Mouse (Mus musculus) forebrain, embryonic 14.5 days (tissue): Measurements from ENCODE around the gene Gnas. TPM values are rescaled to one million over a fixed set of nuclear protein-coding genes. Genes with fewer than 3 reads are reported as not detected.
"Not testable (repeated sequence)": the region's sequence is repeated elsewhere in the genome, so short reads cannot be mapped to it uniquely, and the experiment has no call there.

Experiments
- ATAC-seq: fragments of 200-750 bp; cut with Nextera tagmentation; 2 replicates; pipeline ENCODE4 v1.8.0; 2017; ENCODE audit warnings: mild to moderate bottlenecking, moderate library complexity
- DNase-seq: peaks from one replicate; pipeline ENCODE4 v3.0.0-alpha.2; 2015; ENCODE audit warnings: low spot score
- H3K27ac ChIP-seq: fragments of 300-500 bp; sonication (generic); 2 replicates; pipeline ENCODE4 v1.5.1; 2014; ENCODE audit warnings: low read depth, mild to moderate bottlenecking, control low read depth, low read length, moderate library complexity
- H3K27me3 ChIP-seq: fragments of 300-500 bp; sonication (generic); replicated peaks from 2 replicates; pipeline ENCODE4 v1.6.1; 2014; ENCODE audit warnings: low read length, control low read depth, mixed read lengths; ENCODE audit not compliant: control insufficient read depth, insufficient read depth
- H3K36me3 ChIP-seq: fragments of 300-500 bp; sonication (generic); 2 replicates; pipeline ENCODE4 v1.6.1; 2014; ENCODE audit warnings: low read length, control low read depth; ENCODE audit not compliant: control insufficient read depth, insufficient read depth
- H3K4me1 ChIP-seq: fragments of 300-500 bp; sonication (generic); 2 replicates; pipeline ENCODE4 v1.6.1; 2014; ENCODE audit warnings: antibody characterized with exemption, low read length, control low read depth; ENCODE audit not compliant: control insufficient read depth, insufficient read depth
- H3K4me2 ChIP-seq: fragments of 300-500 bp; sonication (generic); 2 replicates; pipeline ENCODE4 v1.6.1; 2014; ENCODE audit warnings: mild to moderate bottlenecking, control low read depth, low read length
- H3K4me3 ChIP-seq: fragments of 300-500 bp; sonication (generic); 2 replicates; pipeline ENCODE4 v1.5.1; 2014; ENCODE audit warnings: low read depth, low read length, control low read depth
- H3K9ac ChIP-seq: fragments of 300-500 bp; sonication (generic); 2 replicates; pipeline ENCODE4 v1.6.1; 2014; ENCODE audit warnings: mild to moderate bottlenecking, low read length, control low read depth, moderate library complexity
- H3K9me3 ChIP-seq: fragments of 300-500 bp; sonication (generic); replicated peaks from 2 replicates; pipeline ENCODE4 v1.6.1; 2016; ENCODE audit warnings: low read length, control low read depth, mixed read lengths; ENCODE audit not compliant: control insufficient read depth
- WGBS: fragments of 180-500 bp; shearing (Covaris S2); extraction: QIAGEN DNeasy Blood & Tissue Kit; methylation state at CpG from one replicate; pipeline ENCODE4 v1.1.7; 2014; 5-methylcytosine and 5-hydroxymethylcytosine counted together
- polyA plus RNA-seq: library from polyadenylated mRNA; unstranded; fragments of >200 nt; fragmentation: Nextera tagmentation; extraction: Ambion mirVana; gene quantifications from 2 replicates; pipeline ENCODE4 v1.2.1, GENCODE M21; 2014

The Gnas gene
- polyA plus RNA-seq, 1 experiment from 2014 or later = 966 TPM

DNA sequence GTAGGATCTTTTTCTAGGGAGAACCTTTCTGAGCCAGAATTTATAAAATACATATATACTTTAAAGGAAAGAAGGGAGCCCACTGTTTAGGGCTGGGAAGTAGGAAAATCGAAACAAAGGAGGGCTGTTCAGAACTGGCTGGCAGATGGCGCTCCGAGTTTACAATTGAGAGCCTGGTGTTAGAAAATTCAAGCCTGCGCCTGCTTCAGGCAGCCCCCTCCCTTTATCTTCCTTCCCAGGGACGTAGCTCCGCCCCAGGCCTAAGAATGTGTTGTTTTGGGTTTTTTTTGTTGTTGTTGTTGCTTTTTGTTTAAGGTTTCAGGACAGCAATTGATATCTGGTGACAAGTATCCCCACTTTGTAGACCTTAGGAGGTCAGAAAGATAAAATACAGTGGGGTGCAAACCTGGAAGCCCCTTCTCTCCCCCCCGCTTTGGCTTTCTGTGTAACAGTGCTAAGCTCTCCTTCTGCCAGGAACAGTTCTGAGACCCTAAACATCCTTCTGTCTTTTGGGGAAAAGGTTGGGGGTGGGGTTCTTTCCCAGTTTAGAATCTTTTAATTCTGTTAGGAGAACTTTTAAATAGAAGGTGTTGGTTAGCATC is 26.9 kb downstream of the Gnas start:
- peak; percentile 90 for DNase-seq
- Histone ChIP-seq H3K27ac (no peak overlapping the region), H3K27me3 (no peaks in the 10 kb centered on the region), H3K9ac (no peak overlapping the region), H3K9me3 (no peaks in the 10 kb centered on the region), H3K4me2 (no peak overlapping the region), H3K36me3 (no peaks in the 10 kb centered on the region), H3K4me3 (no peak overlapping the region), H3K4me1 (no peaks in the 10 kb centered on the region)
- peak; percentile 88 for ATAC-seq
- whole genome bisulfite sequencing = 10% methylated on average over 7 of the region's 7 CpGs

DNA sequence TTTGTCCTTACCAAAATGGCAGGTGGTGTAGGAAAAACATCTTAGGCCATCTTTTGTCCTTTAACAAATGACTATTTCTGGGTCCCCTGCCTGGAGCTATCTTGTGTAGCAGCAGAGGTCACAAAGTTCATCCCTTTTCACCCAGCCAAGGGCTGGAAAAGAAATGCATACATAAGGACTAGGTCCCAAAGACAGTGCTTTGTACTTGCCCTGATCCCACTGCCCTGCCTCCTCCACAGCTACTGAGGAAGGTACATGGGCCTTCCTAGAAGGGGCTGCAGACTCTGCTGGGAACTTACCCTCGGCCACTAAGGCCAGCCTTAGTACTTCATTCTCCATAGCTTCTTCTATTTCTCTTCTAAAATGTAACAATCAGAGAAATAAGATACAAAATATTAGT is 27.5 kb downstream of the Gnas start:
- Histone ChIP-seq H3K9me3 (no peaks in the 10 kb centered on the region), H3K4me1 (no peaks in the 10 kb centered on the region), H3K27me3 (no peaks in the 10 kb centered on the region), H3K4me3 (no peak overlapping the region), H3K27ac (no peak overlapping the region), H3K9ac (no peak overlapping the region), H3K4me2 (no peak overlapping the region), H3K36me3 (no peaks in the 10 kb centered on the region)
- DNase-seq = no peak
- WGBS = 50% methylated on average over 1 of the region's 1 CpGs
- ATAC-seq = peak; percentile 33; the same call in 1 of the 2 replicates

DNA sequence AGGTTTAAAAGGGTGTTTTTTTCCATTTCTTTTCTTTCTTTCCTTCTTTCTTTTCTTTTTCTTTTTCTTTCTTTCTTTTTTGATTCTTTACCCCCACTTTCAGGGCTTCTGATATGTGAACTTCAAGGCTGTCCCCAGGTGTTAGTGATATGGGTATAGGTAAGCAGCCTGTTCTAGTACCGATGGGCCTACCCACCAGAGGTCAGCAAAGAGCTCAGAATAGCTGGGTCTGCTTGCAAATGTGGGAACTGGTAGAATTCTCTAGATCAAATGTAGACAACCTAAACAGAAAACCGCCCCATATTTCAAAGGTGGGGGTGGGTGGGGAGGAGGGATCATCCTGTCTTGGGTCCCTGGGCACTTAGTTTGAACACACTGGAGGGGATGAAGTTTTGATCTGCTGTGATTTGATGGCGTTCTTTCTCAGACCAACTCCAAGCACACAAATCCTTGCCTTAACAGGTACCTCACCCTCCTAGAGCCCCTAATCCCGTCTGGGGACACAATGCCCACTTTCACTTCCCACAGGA is 28.1 kb downstream of the Gnas start:
- H3K27me3 ChIP-seq = no peaks in the 10 kb centered on the region
- H3K9ac ChIP-seq = no peak overlapping the region
- peak; percentile 76 for ATAC-seq
- 17% methylated on average over 4 of the region's 4 CpGs for WGBS
- H3K9me3 ChIP-seq = no peaks in the 10 kb centered on the region
- H3K36me3 ChIP-seq = no peaks in the 10 kb centered on the region
- no peaks in the 10 kb centered on the region for H3K4me1 ChIP-seq
- DNase-seq = peak; percentile 87
- H3K27ac ChIP-seq = no peak overlapping the region
- H3K4me2 ChIP-seq = no peak overlapping the region
- no peak overlapping the region for H3K4me3 ChIP-seq

DNA sequence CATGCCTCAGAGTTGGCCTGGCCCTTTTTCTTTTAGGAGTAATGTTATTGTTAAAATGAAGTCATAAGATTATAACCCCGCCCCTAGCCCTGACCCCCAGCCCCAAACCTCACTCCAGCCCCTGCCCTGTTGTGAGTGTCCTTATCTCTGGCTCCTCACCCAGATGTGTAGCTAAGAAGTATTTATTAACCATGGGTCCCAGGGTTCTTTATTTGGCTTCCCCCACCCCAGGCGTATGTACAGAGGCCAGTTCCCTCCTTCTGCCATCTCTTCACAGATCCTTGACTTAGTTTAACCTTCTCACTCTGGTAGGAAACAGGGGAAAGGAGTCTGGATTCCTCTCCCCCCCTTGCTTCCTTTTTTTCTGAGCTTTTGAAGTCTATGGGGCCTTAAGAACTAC is 28.5 kb downstream of the Gnas start:
- no peak overlapping the region for H3K27ac ChIP-seq
- H3K4me3 ChIP-seq = no peak overlapping the region
- 89% methylated on average over 2 of the region's 2 CpGs for WGBS
- no peaks in the 10 kb centered on the region for H3K36me3 ChIP-seq
- DNase-seq = no peak
- no peak overlapping the region for H3K4me2 ChIP-seq
- no peak overlapping the region for H3K9ac ChIP-seq
- H3K9me3 ChIP-seq = no peaks in the 10 kb centered on the region
- no peaks in the 10 kb centered on the region for H3K27me3 ChIP-seq
- peak; percentile 16; the same call in 1 of the 2 replicates for ATAC-seq
- H3K4me1 ChIP-seq = no peaks in the 10 kb centered on the region

DNA sequence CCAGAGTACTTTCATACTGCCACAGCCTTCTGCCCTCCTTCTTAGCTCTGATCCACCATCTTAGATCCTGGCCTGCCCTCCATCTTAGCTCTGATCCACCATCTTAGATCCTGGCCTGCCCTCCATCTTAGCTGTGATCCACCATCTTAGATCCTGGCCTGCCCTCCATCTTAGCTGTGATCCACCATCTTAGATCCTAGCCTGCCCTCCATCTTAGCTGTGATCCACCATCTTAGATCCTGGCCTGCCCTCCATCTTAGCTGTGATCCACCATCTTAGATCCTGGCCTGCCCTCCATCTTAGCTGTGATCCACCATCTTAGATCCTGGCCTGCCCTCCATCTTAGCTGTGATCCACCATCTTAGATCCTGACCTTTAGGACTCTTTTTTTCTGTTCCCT is 31.3 kb downstream of the Gnas start:
- H3K27me3 ChIP-seq, H3K27ac ChIP-seq, H3K9ac ChIP-seq, H3K36me3 ChIP-seq, H3K4me3 ChIP-seq, H3K9me3 ChIP-seq, H3K4me2 ChIP-seq, DNase-seq, H3K4me1 ChIP-seq, ATAC-seq: not testable (repeated sequence)

DNA sequence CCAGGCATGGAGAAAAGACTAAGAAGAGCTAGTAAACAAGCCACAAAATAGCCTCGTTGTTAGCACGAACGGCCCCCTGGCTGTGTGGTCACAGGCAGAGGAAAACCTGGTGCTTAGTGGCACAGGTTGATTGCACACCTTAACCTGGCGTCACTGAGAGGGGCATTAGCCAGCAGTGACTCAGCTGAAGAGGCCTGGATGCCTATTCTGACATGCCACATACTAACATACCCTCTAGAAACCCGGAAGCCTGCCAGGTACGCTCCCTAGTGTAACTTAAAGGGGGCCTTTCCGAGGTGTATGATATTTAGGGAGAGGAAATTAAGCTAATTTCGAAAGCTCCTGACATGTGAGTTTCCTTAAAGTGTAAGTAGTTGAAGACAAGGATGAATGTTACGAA is 32.5 kb downstream of the Gnas start:
- no peak for DNase-seq
- no peaks in the 10 kb centered on the region for H3K9me3 ChIP-seq
- H3K27me3 ChIP-seq = no peaks in the 10 kb centered on the region
- no peaks in the 10 kb centered on the region for H3K4me1 ChIP-seq
- H3K27ac ChIP-seq = no peak overlapping the region
- no peak overlapping the region for H3K9ac ChIP-seq
- H3K4me3 ChIP-seq = no peak overlapping the region
- H3K36me3 ChIP-seq = no peaks in the 10 kb centered on the region
- WGBS = 86% methylated on average over 9 of the region's 9 CpGs
- no peak overlapping the region for H3K4me2 ChIP-seq
- ATAC-seq = no peak

DNA sequence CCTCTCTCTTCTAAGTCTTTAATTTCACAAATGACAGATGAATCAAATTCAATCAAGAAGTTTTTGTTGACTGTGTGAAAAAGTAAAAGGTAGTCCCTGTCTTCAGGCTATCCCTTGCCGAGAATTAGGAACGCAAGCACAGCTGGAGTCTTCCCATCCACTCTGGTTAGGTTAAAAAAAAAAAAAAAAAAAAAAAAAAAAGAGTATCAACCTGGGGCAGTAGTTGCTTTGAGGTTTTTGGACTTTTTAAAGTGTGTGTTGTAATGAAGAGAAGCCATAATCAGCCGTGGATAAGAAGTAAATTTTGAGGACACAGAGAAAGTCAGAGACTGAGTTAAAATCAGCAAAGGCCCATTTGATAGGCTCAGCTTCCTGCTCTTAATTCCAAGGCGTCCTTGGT is 41.9 kb downstream of the Gnas start:
- Histone ChIP-seq H3K36me3 (no peaks in the 10 kb centered on the region), H3K4me1 (peaks cover 7% of the 10 kb centered on the region), H3K9ac (no peak overlapping the region), H3K9me3 (no peaks in the 10 kb centered on the region), H3K27ac (no peak overlapping the region), H3K27me3 (no peaks in the 10 kb centered on the region), H3K4me2 (peak overlapping the region; percentile 74; the same call in 1 of the 2 replicates), H3K4me3 (no peak overlapping the region)
- 65% methylated on average over 4 of the region's 4 CpGs for WGBS
- no peak for ATAC-seq
- DNase-seq = no peak

DNA sequence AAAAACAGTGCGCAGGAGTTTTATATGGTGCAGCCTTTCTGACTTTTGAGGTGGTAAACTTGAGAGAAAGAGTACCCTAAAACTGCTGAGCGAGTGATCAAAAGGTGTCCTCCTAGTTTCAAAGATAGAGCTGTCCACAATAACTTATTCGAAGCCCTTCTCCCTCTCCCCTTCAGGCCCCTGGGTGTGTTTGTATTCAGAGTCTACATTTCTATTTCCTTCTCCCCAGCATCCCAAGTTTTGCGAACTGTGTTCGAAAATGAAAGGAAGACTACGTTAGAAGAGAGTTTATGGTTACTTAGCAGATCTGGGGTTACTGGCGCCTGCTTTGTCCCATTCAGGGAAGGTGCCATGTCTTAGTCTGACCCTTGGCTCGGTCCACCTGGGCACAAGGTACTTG is 42.4 kb downstream of the Gnas start:
- Histone ChIP-seq H3K27me3 (no peaks in the 10 kb centered on the region), H3K9me3 (no peaks in the 10 kb centered on the region), H3K9ac (peak overlapping the region; percentile 56; the same call in 1 of the 2 replicates), H3K4me2 (peak overlapping the region; percentile 74), H3K36me3 (no peaks in the 10 kb centered on the region), H3K27ac (no peak overlapping the region), H3K4me1 (peaks cover 7% of the 10 kb centered on the region), H3K4me3 (peak overlapping the region; percentile 98)
- WGBS = 62% methylated on average over 8 of the region's 8 CpGs
- DNase-seq (no peak), ATAC-seq (no peak)

DNA sequence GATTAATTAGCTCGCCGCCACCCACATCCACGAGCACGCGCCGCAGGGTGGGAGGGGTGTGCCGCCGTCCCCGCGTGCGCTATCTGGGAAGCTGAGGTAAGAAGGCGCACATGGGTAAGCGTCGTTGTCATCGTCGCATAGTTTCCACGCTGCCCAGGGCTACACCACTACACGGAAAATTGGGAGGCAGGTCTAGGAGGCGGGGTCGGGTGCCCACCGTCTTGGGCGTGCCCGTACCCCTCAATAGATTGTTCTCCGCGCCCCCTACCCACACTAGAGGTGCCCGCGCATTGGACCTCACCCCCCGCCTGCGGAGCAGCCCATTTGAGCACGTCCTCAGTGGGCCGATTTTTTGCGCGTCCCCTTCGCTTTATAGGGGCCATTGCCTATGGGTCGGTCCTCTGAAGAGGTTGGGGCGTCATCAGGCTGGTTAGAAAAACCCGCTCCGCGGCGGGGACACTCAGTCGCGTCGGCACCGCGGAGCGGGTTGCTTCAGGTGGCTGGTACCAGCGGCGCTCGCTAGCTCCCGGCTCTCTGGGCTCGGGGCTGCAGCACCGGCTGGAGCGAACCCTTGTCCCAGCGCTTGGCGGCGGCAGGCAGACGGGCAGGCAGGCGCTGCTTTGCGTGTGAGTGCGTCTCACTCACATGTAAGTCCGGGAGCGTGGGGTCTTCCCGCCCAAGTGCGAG is 43.3 kb downstream of the Gnas start:
- peak; percentile 64 for ATAC-seq
- H3K9ac ChIP-seq = peak overlapping the region; percentile 56
- no peaks in the 10 kb centered on the region for H3K36me3 ChIP-seq
- peaks cover 16% of the 10 kb centered on the region for H3K4me1 ChIP-seq
- no peaks in the 10 kb centered on the region for H3K9me3 ChIP-seq
- peak overlapping the region; percentile 98 for H3K4me3 ChIP-seq
- H3K27me3 ChIP-seq = no peaks in the 10 kb centered on the region
- peak overlapping the region; percentile 64; the same call in 1 of the 2 replicates for H3K27ac ChIP-seq
- peak; percentile 87 for DNase-seq
- H3K4me2 ChIP-seq = peak overlapping the region; percentile 74
- WGBS = 51% methylated on average over 64 of the region's 64 CpGs
